Mouse (Mus musculus): ENCODE measurements around the gene Rhof.

- TF ChIP-seq POLR2AphosphoS2 (IDR thresholded peaks at IDR 0.05; ENCODE audit: insufficient read length, low read depth) = no peak
- no peak for TF ChIP-seq TCF12 (IDR thresholded peaks at IDR 0.05; ENCODE audit: insufficient read depth, poor library complexity, severe bottlenecking)
- no peak for TF ChIP-seq MYOD1 (IDR thresholded peaks at IDR 0.05; ENCODE audit: control insufficient read depth in 1 of 3, insufficient read length in 2 of 3, low read depth in 2 of 3)
- TF ChIP-seq REST (IDR thresholded peaks at IDR 0.05; ENCODE audit: insufficient read depth, insufficient read length) = no peak
- TF ChIP-seq POLR2A (IDR thresholded peaks at IDR 0.05; ENCODE audit: insufficient read length, low read depth) = no peak
- no peak for TF ChIP-seq MAX (IDR thresholded peaks at IDR 0.05; ENCODE audit: low read depth)
- TF ChIP-seq USF1 (IDR thresholded peaks at IDR 0.05; ENCODE audit: low read depth) = no peak
- TF ChIP-seq E2F4 (IDR thresholded peaks at IDR 0.05; ENCODE audit: insufficient read depth) = no peak
- no peak for TF ChIP-seq CEBPB (IDR thresholded peaks at IDR 0.05; ENCODE audit: insufficient read depth, poor library complexity, severe bottlenecking)
- no peak for TF ChIP-seq MYOG (IDR thresholded peaks at IDR 0.05; ENCODE audit: control insufficient read depth in 1 of 3, insufficient read depth in 1 of 3, insufficient read length in 2 of 3, low read depth in 2 of 3)
- TF ChIP-seq SRF (IDR thresholded peaks at IDR 0.05; ENCODE audit: control insufficient read depth, insufficient read length, low read depth) = no peak
- no peak for TF ChIP-seq TCF3 (IDR thresholded peaks at IDR 0.05; ENCODE audit: insufficient read length, low read depth)
These were observed 11.8 kb downstream of the Rhof start for GRCm38 (mm10) chr5:123120624-123121215.

All from myocyte (in vitro differentiated cells).